Mouse (Mus musculus) limb, embryonic 14.5 days (tissue): ENCODE measurements around the gene Gm49321. TPM values are rescaled to one million over a fixed set of nuclear protein-coding genes. Genes with fewer than 3 reads are reported as not detected.

ENCODE experiments used
- ATAC-seq: fragments of 200-750 bp; cut with Nextera tagmentation; 2 replicates; pipeline ENCODE4 v1.8.0; 2017; ENCODE audit warnings: low read depth, moderate number of reproducible peaks, moderate TSS enrichment; ENCODE audit not compliant: low FRiP score
- DNase-seq: peaks from one replicate; pipeline ENCODE4 v3.0.0-alpha.2; 2015; ENCODE audit warnings: low spot score
- H3K27ac ChIP-seq: fragments of 300-500 bp; sonication (generic); replicated peaks from 2 replicates; pipeline ENCODE4 v1.5.1; 2014; ENCODE audit warnings: low read depth, mild to moderate bottlenecking, low read length, moderate library complexity, mixed read lengths
- H3K27me3 ChIP-seq: fragments of 300-500 bp; sonication (generic); 2 replicates; pipeline ENCODE4 v1.6.1; 2014; ENCODE audit warnings: low read length, mixed read lengths; ENCODE audit not compliant: control insufficient read depth, insufficient read depth
- H3K36me3 ChIP-seq: fragments of 300-500 bp; sonication (generic); 2 replicates; pipeline ENCODE4 v1.6.1; 2014; ENCODE audit warnings: mild to moderate bottlenecking, low read length, moderate library complexity, mixed read lengths; ENCODE audit not compliant: control insufficient read depth, insufficient read depth
- H3K4me1 ChIP-seq: fragments of 300-500 bp; sonication (generic); 2 replicates; pipeline ENCODE4 v1.6.1; 2014; ENCODE audit warnings: antibody characterized with exemption, low read length, mixed read lengths; ENCODE audit not compliant: control insufficient read depth, insufficient read depth
- H3K4me2 ChIP-seq: fragments of 300-500 bp; sonication (generic); replicated peaks from 2 replicates; pipeline ENCODE4 v1.6.1; 2014; ENCODE audit warnings: low read depth, mild to moderate bottlenecking, low read length, moderate library complexity; ENCODE audit not compliant: severe bottlenecking
- H3K4me3 ChIP-seq: fragments of 300-500 bp; sonication (generic); replicated peaks from 2 replicates; pipeline ENCODE4 v1.5.1; 2014; ENCODE audit warnings: low read length
- H3K9ac ChIP-seq: fragments of 300-500 bp; sonication (generic); 2 replicates; pipeline ENCODE4 v1.6.1; 2014; ENCODE audit warnings: mild to moderate bottlenecking, low read depth, low read length, moderate library complexity; ENCODE audit not compliant: severe bottlenecking
- H3K9me3 ChIP-seq: fragments of 300-500 bp; sonication (generic); 2 replicates; pipeline ENCODE4 v1.6.1; 2016; ENCODE audit warnings: low read length; ENCODE audit not compliant: control insufficient read depth
- POLR2A ChIP-seq: fragments of 200-500 bp; IDR thresholded peaks from 2 replicates; pipeline ENCODE4 v1.8.0; 2012; ENCODE audit warnings: inconsistent platforms, mild to moderate bottlenecking, moderate library complexity, borderline replicate concordance; ENCODE audit not compliant: insufficient read depth, insufficient read length; ENCODE audit errors: extremely low read depth
- whole genome bisulfite sequencing: fragments of 180-500 bp; shearing (Covaris S2); extraction: QIAGEN DNeasy Blood & Tissue Kit; methylation state at CpG from one replicate; pipeline ENCODE4 v1.1.7; 2014; 5-methylcytosine and 5-hydroxymethylcytosine counted together
- polyA plus RNA-seq, 2 experiments: library from polyadenylated mRNA; depleted of rRNA in 1 of 2; stranded (reverse) in 1 of 2; unstranded in 1 of 2; fragments of >200 nt; fragmentation: Nextera tagmentation in 1 of 2; extraction: Ambion mirVana in 1 of 2; gene quantifications; 2 replicates each; pipeline versions ENCODE4 v1.2.1 to v1.2.3; 2012 to 2014

Gene Gm49321
- polyA plus RNA-seq, 2 experiments: 11.2 TPM; not detected in 1

DNA sequence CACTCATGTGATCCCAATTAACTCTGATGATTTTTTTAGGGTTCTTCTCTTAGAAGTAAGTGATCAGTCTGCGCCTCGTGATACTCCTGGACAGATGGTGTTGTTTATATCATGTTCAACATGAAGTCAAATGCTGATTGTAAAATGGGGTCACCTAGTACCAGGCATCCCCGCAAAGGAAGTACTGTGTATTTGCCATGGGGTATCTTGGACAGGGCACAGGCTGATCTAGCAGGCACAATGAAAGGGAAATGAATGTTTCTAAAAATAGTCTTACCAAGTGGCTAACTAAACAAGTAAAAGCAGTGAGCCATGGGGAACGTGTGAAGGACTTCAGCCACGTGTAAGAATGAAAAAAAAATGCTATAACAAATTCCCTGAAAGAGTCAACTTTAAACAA, 17.3 kb downstream of the Gm49321 start:
- WGBS: 68% methylated on average over 5 of the region's 5 CpGs
- no peak overlapping the region for H3K4me3 ChIP-seq
- no peak overlapping the region for H3K4me2 ChIP-seq
- no peaks in the 10 kb centered on the region for H3K27me3 ChIP-seq
- peaks cover 1% of the 10 kb centered on the region; the same call in 1 of the 2 replicates for H3K4me1 ChIP-seq
- no peak for TF ChIP-seq POLR2A
- no peak overlapping the region for H3K9ac ChIP-seq
- no peak overlapping the region for H3K27ac ChIP-seq
- no peaks in the 10 kb centered on the region for H3K9me3 ChIP-seq
- DNase-seq (no peak), ATAC-seq (no peak)
- no peaks in the 10 kb centered on the region for H3K36me3 ChIP-seq

- H3K27me3 ChIP-seq: no peaks in the 10 kb centered on the region
- no peaks in the 10 kb centered on the region for H3K9me3 ChIP-seq
- 89% methylated on average over 3 of the region's 3 CpGs for WGBS
- no peaks in the 10 kb centered on the region; the same call in 1 of the 2 replicates for H3K4me1 ChIP-seq
- H3K4me3 ChIP-seq: no peak overlapping the region
- ATAC-seq (no peak), DNase-seq (no peak)
- no peak overlapping the region for H3K4me2 ChIP-seq
- TF ChIP-seq POLR2A: no peak
- H3K27ac ChIP-seq: no peak overlapping the region
- H3K36me3 ChIP-seq: no peaks in the 10 kb centered on the region
- no peak overlapping the region for H3K9ac ChIP-seq
Measured at GRCm38 (mm10) chr12:73957676-73958075, 20.2 kb downstream of the Gm49321 start.

DNA sequence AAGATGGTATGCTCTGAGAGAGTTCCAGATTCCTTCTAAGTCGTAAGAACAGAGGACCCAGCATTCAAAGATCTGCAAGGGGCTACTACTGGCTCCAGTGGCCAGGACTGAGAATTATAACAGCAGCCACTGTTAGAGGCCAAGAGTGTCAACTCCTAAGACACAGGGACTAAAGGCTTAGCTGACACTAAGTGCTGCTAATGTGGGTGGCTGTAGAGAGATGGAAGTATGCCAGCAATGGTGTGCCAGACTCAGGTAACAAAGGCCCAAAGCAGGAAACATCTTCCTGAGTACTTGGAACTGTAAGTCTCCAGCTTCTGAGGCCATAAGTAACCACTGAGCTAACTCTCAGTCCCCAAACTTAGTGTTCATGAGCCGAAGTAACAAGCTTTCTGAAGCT, 21.4 kb downstream of the Gm49321 start:
- no peak overlapping the region for H3K4me3 ChIP-seq
- no peak for TF ChIP-seq POLR2A
- no peak for DNase-seq
- no peak overlapping the region for H3K9ac ChIP-seq
- WGBS: 85% methylated on average over 2 of the region's 2 CpGs
- no peaks in the 10 kb centered on the region for H3K27me3 ChIP-seq
- H3K4me1 ChIP-seq: no peaks in the 10 kb centered on the region
- H3K27ac ChIP-seq: no peak overlapping the region
- no peak overlapping the region for H3K4me2 ChIP-seq
- no peak for ATAC-seq
- no peaks in the 10 kb centered on the region for H3K9me3 ChIP-seq
- H3K36me3 ChIP-seq: no peaks in the 10 kb centered on the region

DNA sequence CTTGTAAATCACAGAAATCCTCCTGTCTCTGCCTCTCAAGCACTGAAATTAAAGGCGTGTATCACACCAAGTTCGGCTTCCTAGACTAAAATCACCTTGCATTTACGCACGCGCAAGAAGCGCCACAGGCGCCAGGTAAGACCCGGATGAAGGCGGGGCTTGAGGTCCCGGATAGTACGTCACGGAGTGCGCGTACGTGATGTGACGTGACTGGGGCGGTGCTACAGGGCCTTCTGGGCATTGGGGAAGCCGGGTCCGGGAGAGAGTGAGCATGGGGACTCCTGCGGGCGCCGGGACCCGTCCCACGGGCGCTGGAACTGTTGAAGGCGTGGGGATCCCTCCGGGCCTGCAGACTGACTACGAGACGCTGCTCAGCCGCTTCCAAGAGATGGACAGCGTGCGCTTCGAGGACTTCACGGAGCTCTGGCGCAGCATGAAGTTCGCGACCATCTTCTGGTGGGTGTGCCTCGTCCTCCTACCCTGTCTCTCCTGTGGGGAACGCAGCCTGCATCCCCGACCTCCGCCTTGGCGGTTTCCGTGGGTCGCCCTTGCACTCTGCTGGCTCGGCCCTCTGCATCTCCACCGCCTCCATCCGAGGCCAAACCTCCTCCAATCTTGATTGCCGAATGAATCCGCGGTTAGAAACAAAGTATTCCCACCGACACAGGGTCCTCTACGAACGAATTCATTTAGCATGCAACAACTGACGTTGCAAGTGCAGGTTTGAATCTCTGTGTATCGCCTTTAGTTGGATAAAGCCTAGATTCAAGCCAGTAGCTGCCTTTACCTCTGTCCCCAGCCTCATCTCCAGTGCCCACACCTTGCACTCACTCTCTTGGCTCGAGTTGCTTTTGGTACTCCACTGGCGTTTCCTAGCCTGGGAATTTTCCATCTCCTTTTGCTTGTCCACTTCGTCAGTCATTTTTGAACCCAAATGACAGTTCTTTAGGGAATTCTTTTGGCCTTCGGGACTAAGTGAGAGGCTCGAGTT, 27.1 kb downstream of the Gm49321 start, which contains the start of gene Snapc1:
Snapc1 (plus strand) TSS at position 191 of the 991 bp plus-strand sequence.
- Histone ChIP-seq H3K27ac (peak within 1 kb of the TSS; percentile 80), H3K4me2 (peak within 1 kb of the TSS; percentile 62), H3K36me3 (peaks cover 24% of the 10 kb centered on the region), H3K27me3 (no peaks in the 10 kb centered on the region), H3K4me1 (peaks cover 7% of the 10 kb centered on the region), H3K4me3 (peak within 1 kb of the TSS; percentile 85), H3K9me3 (no peaks in the 10 kb centered on the region), H3K9ac (peak within 1 kb of the TSS; percentile 88)
- WGBS: 1% methylated on average over 58 of the region's 60 CpGs
- no peak for TF ChIP-seq POLR2A
- ATAC-seq (peak; percentile 99), DNase-seq (peak; percentile 95)

GRCm38 (mm10) chr12:73969142-73969541, 31.7 kb downstream of the Gm49321 start:
- H3K36me3 ChIP-seq: peaks cover 62% of the 10 kb centered on the region
- H3K9me3 ChIP-seq: peaks cover 9% of the 10 kb centered on the region
- no peaks in the 10 kb centered on the region for H3K27me3 ChIP-seq
- no peak overlapping the region for H3K27ac ChIP-seq
- H3K9ac ChIP-seq: no peak overlapping the region
- DNase-seq: no peak
- no peak overlapping the region for H3K4me2 ChIP-seq
- WGBS: 95% methylated on average over 8 of the region's 8 CpGs
- no peak for TF ChIP-seq POLR2A
- H3K4me3 ChIP-seq: no peak overlapping the region
- peaks cover 7% of the 10 kb centered on the region for H3K4me1 ChIP-seq
- ATAC-seq: no peak
